Mouse (Mus musculus) midbrain, embryonic 12.5 days (tissue): Measurements from ENCODE around the gene Stx19. TPM values are rescaled to one million over a fixed set of nuclear protein-coding genes. Genes with fewer than 3 reads are reported as not detected.

Source experiments
- ATAC-seq: fragments of 200-750 bp; cut with Nextera tagmentation; 2 replicates; pipeline ENCODE4 v1.8.0; 2017; ENCODE audit warnings: low read depth, moderate TSS enrichment, moderate library complexity; ENCODE audit not compliant: low FRiP score
- H3K27ac ChIP-seq: fragments of 300-500 bp; sonication (generic); replicated peaks from 2 replicates; pipeline ENCODE4 v1.5.1; 2016; ENCODE audit warnings: mild to moderate bottlenecking
- H3K27me3 ChIP-seq: fragments of 300-500 bp; sonication (generic); 2 replicates; pipeline ENCODE4 v1.6.1; 2016; ENCODE audit warnings: mild to moderate bottlenecking
- H3K36me3 ChIP-seq: fragments of 300-500 bp; sonication (generic); 2 replicates; pipeline ENCODE4 v1.6.1; 2016
- H3K4me1 ChIP-seq: fragments of 300-500 bp; sonication (generic); 2 replicates; pipeline ENCODE4 v1.6.1; 2016
- H3K4me2 ChIP-seq: fragments of 300-500 bp; sonication (generic); replicated peaks from 2 replicates; pipeline ENCODE4 v1.6.1; 2016; ENCODE audit warnings: mild to moderate bottlenecking, moderate library complexity
- H3K4me3 ChIP-seq: fragments of 300-500 bp; sonication (generic); 2 replicates; pipeline ENCODE4 v1.5.1; 2016; ENCODE audit warnings: mild to moderate bottlenecking
- H3K9ac ChIP-seq: fragments of 300-500 bp; sonication (generic); replicated peaks from 2 replicates; pipeline ENCODE4 v1.6.1; 2016; ENCODE audit warnings: mild to moderate bottlenecking, moderate library complexity
- H3K9me3 ChIP-seq: fragments of 300-500 bp; sonication (generic); 2 replicates; pipeline ENCODE4 v1.6.1; 2016; ENCODE audit warnings: mild to moderate bottlenecking
- WGBS: fragments of 180-500 bp; shearing (Covaris S2); methylation state at CpG from one replicate; pipeline ENCODE4 v1.1.7; 2016; 5-methylcytosine and 5-hydroxymethylcytosine counted together
- polyA plus RNA-seq: library from polyadenylated mRNA; unstranded; fragments of >200 nt; fragmentation: Nextera tagmentation; extraction: Ambion mirVana; gene quantifications from 2 replicates; pipeline ENCODE4 v1.2.1, GENCODE M21; 2016

Gene Stx19
- polyA plus RNA-seq, 1 experiment from 2014 or later: 0.60 TPM

GRCm38 (mm10) chr16:62810855-62811254, 3.6 kb upstream of the Stx19 start:
- Histone ChIP-seq H3K27ac (no peak overlapping the region), H3K4me3 (no peak overlapping the region), H3K36me3 (no peaks in the 10 kb centered on the region), H3K4me2 (no peak overlapping the region), H3K4me1 (peaks cover 5% of the 10 kb centered on the region; the same call in 1 of the 2 replicates), H3K9me3 (no peaks in the 10 kb centered on the region), H3K27me3 (no peaks in the 10 kb centered on the region), H3K9ac (no peak overlapping the region)
- ATAC-seq: no peak
- WGBS: 91% methylated on average over 4 of the region's 4 CpGs

- Histone ChIP-seq H3K4me2 (no peak overlapping the region), H3K36me3 (no peaks in the 10 kb centered on the region), H3K4me1 (no peaks in the 10 kb centered on the region), H3K9ac (no peak overlapping the region), H3K27me3 (no peaks in the 10 kb centered on the region), H3K4me3 (no peak overlapping the region), H3K9me3 (no peaks in the 10 kb centered on the region), H3K27ac (no peak overlapping the region)
- 79% methylated on average over 5 of the region's 5 CpGs for WGBS
- ATAC-seq: no peak
These were observed 686 bp upstream of the Stx19 start for GRCm38 (mm10) chr16:62813790-62814189.

- H3K27me3 ChIP-seq: no peaks in the 10 kb centered on the region
- H3K4me2 ChIP-seq: no peak overlapping the region
- H3K36me3 ChIP-seq: no peaks in the 10 kb centered on the region
- no peak overlapping the region for H3K27ac ChIP-seq
- no peak for ATAC-seq
- H3K4me1 ChIP-seq: no peaks in the 10 kb centered on the region
- no peak overlapping the region for H3K9ac ChIP-seq
- WGBS: 93% methylated on average over 6 of the region's 6 CpGs
- no peaks in the 10 kb centered on the region for H3K9me3 ChIP-seq
- no peak overlapping the region for H3K4me3 ChIP-seq
These were observed 8.0 kb downstream of the Stx19 start for GRCm38 (mm10) chr16:62822472-62822871.

- H3K9ac ChIP-seq: no peak overlapping the region
- WGBS: 80% methylated on average over 12 of the region's 12 CpGs
- no peak overlapping the region for H3K4me3 ChIP-seq
- no peaks in the 10 kb centered on the region for H3K9me3 ChIP-seq
- no peak overlapping the region for H3K4me2 ChIP-seq
- no peaks in the 10 kb centered on the region for H3K4me1 ChIP-seq
- H3K27me3 ChIP-seq: no peaks in the 10 kb centered on the region
- peak; percentile 44; the same call in 1 of the 2 replicates for ATAC-seq
- no peaks in the 10 kb centered on the region for H3K36me3 ChIP-seq
- no peak overlapping the region for H3K27ac ChIP-seq
These were observed 11.9 kb downstream of the Stx19 start for GRCm38 (mm10) chr16:62826156-62827001.

GRCm38 (mm10) chr16:62832027-62832426, 17.6 kb downstream of the Stx19 start:
- WGBS: 91% methylated on average over 2 of the region's 2 CpGs
- Histone ChIP-seq H3K9ac (no peak overlapping the region), H3K36me3 (no peaks in the 10 kb centered on the region), H3K4me2 (no peak overlapping the region), H3K4me3 (no peak overlapping the region), H3K27me3 (no peaks in the 10 kb centered on the region), H3K27ac (no peak overlapping the region), H3K4me1 (no peaks in the 10 kb centered on the region), H3K9me3 (no peaks in the 10 kb centered on the region)
- 0 out of 2 replicates have a peak, but pooled peaks have one; percentile 5 for ATAC-seq

- H3K4me1 ChIP-seq: no peaks in the 10 kb centered on the region
- peak; percentile 68 for ATAC-seq
- no peak overlapping the region for H3K4me2 ChIP-seq
- H3K4me3 ChIP-seq: no peak overlapping the region
- no peaks in the 10 kb centered on the region for H3K9me3 ChIP-seq
- H3K36me3 ChIP-seq: no peaks in the 10 kb centered on the region
- 15% methylated on average over 4 of the region's 4 CpGs for WGBS
- no peaks in the 10 kb centered on the region for H3K27me3 ChIP-seq
- no peak overlapping the region for H3K9ac ChIP-seq
- no peak overlapping the region for H3K27ac ChIP-seq
These were observed 18.0 kb downstream of the Stx19 start for GRCm38 (mm10) chr16:62832481-62832880.

GRCm38 (mm10) chr16:62834016-62834735, 19.7 kb downstream of the Stx19 start:
- no peak for ATAC-seq
- H3K36me3 ChIP-seq: no peaks in the 10 kb centered on the region

GRCm38 (mm10) chr16:62845341-62845740, 30.9 kb downstream of the Stx19 start:
- Histone ChIP-seq H3K9ac (no peak overlapping the region), H3K4me3 (no peak overlapping the region), H3K36me3 (no peaks in the 10 kb centered on the region), H3K27me3 (no peaks in the 10 kb centered on the region), H3K4me2 (0 out of 2 replicates have a peak overlapping the region, but pooled peaks have one; percentile 17), H3K27ac (no peak overlapping the region), H3K9me3 (no peaks in the 10 kb centered on the region), H3K4me1 (peaks cover 8% of the 10 kb centered on the region; the same call in 1 of the 2 replicates)
- 92% methylated on average over 6 of the region's 6 CpGs for WGBS
- ATAC-seq: no peak

More at GRCm38 (mm10) chr16:62834016-62834735, 19.7 kb downstream of the Stx19 start:
- no peaks in the 10 kb centered on the region for H3K9me3 ChIP-seq
- 72% methylated on average over 3 of the region's 3 CpGs for WGBS
- H3K9ac ChIP-seq: no peak overlapping the region
- no peak overlapping the region for H3K4me3 ChIP-seq
- no peak overlapping the region for H3K27ac ChIP-seq
- H3K27me3 ChIP-seq: no peaks in the 10 kb centered on the region
- H3K4me1 ChIP-seq: no peaks in the 10 kb centered on the region
- H3K4me2 ChIP-seq: no peak overlapping the region

- no peaks in the 10 kb centered on the region for H3K27me3 ChIP-seq
These were observed 32.2 kb downstream of the Stx19 start, which contains the start of gene Arl13b for GRCm38 (mm10) chr16:62846498-62847312. TSS of gene Arl13b (minus strand) at chr16:62847040.

GRCm38 (mm10) chr16:62852464-62853252, 38.2 kb downstream of the Stx19 start:
- H3K4me3 ChIP-seq: no peak overlapping the region
- H3K9ac ChIP-seq: no peak overlapping the region
- no peaks in the 10 kb centered on the region for H3K27me3 ChIP-seq
- 82% methylated on average over 3 of the region's 3 CpGs for WGBS
- no peak overlapping the region for H3K4me2 ChIP-seq
- no peaks in the 10 kb centered on the region for H3K4me1 ChIP-seq
- no peaks in the 10 kb centered on the region for H3K36me3 ChIP-seq
- no peak overlapping the region for H3K27ac ChIP-seq
- ATAC-seq: no peak
- H3K9me3 ChIP-seq: no peaks in the 10 kb centered on the region

More at GRCm38 (mm10) chr16:62846498-62847312, 32.2 kb downstream of the Stx19 start, which contains the start of gene Arl13b:
- WGBS: under 1% methylated on average over 52 of the region's 52 CpGs
- Histone ChIP-seq H3K36me3 (no peaks in the 10 kb centered on the region), H3K9ac (peak within 1 kb of the TSS; percentile 80), H3K4me1 (peaks cover 8% of the 10 kb centered on the region; the same call in 1 of the 2 replicates), H3K9me3 (no peaks in the 10 kb centered on the region), H3K4me3 (peak within 1 kb of the TSS; percentile 87), H3K27ac (peak within 1 kb of the TSS; percentile 72), H3K4me2 (peak within 1 kb of the TSS; percentile 85)
- peak; percentile 100 for ATAC-seq
